ENCODE assay signal across 8 mouse cellular contexts in genomic region chr2:28446515-28447314, GRCm38 (mm10). TPM values are rescaled to one million over a fixed set of nuclear protein-coding genes. Genes with fewer than 3 reads are reported as not detected.
DNase-seq lines count a peak whose midpoint lies in the region; ATAC-seq and TF ChIP-seq lines count a peak whose summit lies in the region.

TSS of gene Ppp1r26 (plus strand) at chr2:28446800.

- ATAC-seq in heart, embryonic 14.5 days (ENCODE audit: insufficient number of reproducible peaks, insufficient read depth, low FRiP score, low read depth): peak; percentile 48
- ATAC-seq in liver, embryonic 16.5 days (ENCODE audit: low read depth): no peak

- peak; percentile 26 for DNase-seq in thymus, adult 2 months
- no peak for DNase-seq in thymus, postnatal 10 days (ENCODE audit: low spot score in 2 of 2)
- peak; percentile 35 for DNase-seq in embryo, embryonic 10 days (ENCODE audit: low spot score)
- DNase-seq in kidney, postnatal 10 days: peak; percentile 64
- DNase-seq in retina, adult 2 months (ENCODE audit: low read depth, low spot score): peak; percentile 22
- DNase-seq in spleen, postnatal 10 days (ENCODE audit: low spot score in 2 of 2): no peak

- peaks cover 6% of the 10 kb centered on the region for H3K4me1 ChIP-seq in thymus, adult 2 months (replicated peaks; ENCODE audit: control insufficient read depth, insufficient read depth, low read length)
- H3K4me1 ChIP-seq in heart, embryonic 14.5 days (ENCODE audit: control insufficient read depth in 2 of 2, insufficient read depth in 2 of 2, low read length in 2 of 2): peaks cover 4% of the 10 kb centered on the region in 2 experiments; a peak in 2 of 4 replicates
- no peaks in the 10 kb centered on the region for H3K4me1 ChIP-seq in liver, embryonic 16.5 days (ENCODE audit: control insufficient read depth, low read depth, low read length)

- 1% methylated on average over 97 of the region's 118 CpGs for WGBS in thymus, adult 2 months
- under 1% methylated on average over 73 of the region's 118 CpGs for WGBS in heart, embryonic 14.5 days
- under 1% methylated on average over 77 of the region's 118 CpGs for WGBS in liver, embryonic 16.5 days (ENCODE audit: insufficient replicate concordance)

- H3K4me2 ChIP-seq in heart, embryonic 14.5 days (ENCODE audit: low read length): peak within 1 kb of the TSS; percentile 97
- peak within 1 kb of the TSS; percentile 78 for H3K4me2 ChIP-seq in liver, embryonic 16.5 days (ENCODE audit: low read depth, low read length)

- peak within 1 kb of the TSS; percentile 52 for H3K4me3 ChIP-seq in thymus, adult 2 months (ENCODE audit: control insufficient read depth, insufficient read depth, low read length)
- H3K4me3 ChIP-seq in heart, embryonic 14.5 days (ENCODE audit: control insufficient read depth in 1 of 2, insufficient read depth in 1 of 2, low read depth in 1 of 2, low read length in 2 of 2): peak within 1 kb of the TSS; percentile 74 to 75
- H3K4me3 ChIP-seq in liver, embryonic 16.5 days (ENCODE audit: low read depth, low read length): peak within 1 kb of the TSS; percentile 50

- H3K9me3 ChIP-seq in heart, embryonic 14.5 days (ENCODE audit: control insufficient read depth, low read length): no peaks in the 10 kb centered on the region
- H3K9me3 ChIP-seq in liver, embryonic 16.5 days (replicated peaks; ENCODE audit: control insufficient read depth, low read length): no peaks in the 10 kb centered on the region

- peak within 1 kb of the TSS; percentile 85 for H3K9ac ChIP-seq in heart, embryonic 14.5 days (ENCODE audit: low read length)
- peak within 1 kb of the TSS; percentile 31; the same call in 1 of the 2 replicates for H3K9ac ChIP-seq in liver, embryonic 16.5 days (ENCODE audit: low read depth, low read length)

- TF ChIP-seq POLR2A in thymus, adult 2 months (IDR thresholded peaks at IDR 0.05; ENCODE audit: control insufficient read depth, extremely low read depth, insufficient read depth, low read length, poor library complexity): no peak

- H3K27me3 ChIP-seq in thymus, adult 2 months (ENCODE audit: control insufficient read depth, insufficient read depth, low read length): no peaks in the 10 kb centered on the region; the same call in 1 of the 2 replicates
- H3K27me3 ChIP-seq in heart, embryonic 14.5 days (ENCODE audit: control insufficient read depth, insufficient read depth, low read length): peaks cover 7% of the 10 kb centered on the region; the same call in 1 of the 2 replicates
- peaks cover 29% of the 10 kb centered on the region for H3K27me3 ChIP-seq in liver, embryonic 16.5 days (ENCODE audit: control insufficient read depth, insufficient read depth, low read depth, low read length)

- H3K27ac ChIP-seq in thymus, adult 2 months (ENCODE audit: control insufficient read depth, insufficient read depth, low read length): no peak within 1 kb of the TSS
- peak within 1 kb of the TSS; percentile 5 to 62; a peak in 3 of 4 replicates for H3K27ac ChIP-seq in heart, embryonic 14.5 days (replicated peaks in 1 of 2; ENCODE audit: control insufficient read depth in 1 of 2, insufficient read depth in 1 of 2, low read depth in 2 of 2, low read length in 2 of 2)
- H3K27ac ChIP-seq in liver, embryonic 16.5 days (ENCODE audit: low read length): no peak within 1 kb of the TSS

- TF ChIP-seq CTCF in thymus, adult 2 months (IDR thresholded peaks at IDR 0.05; ENCODE audit: borderline replicate concordance, control insufficient read depth, extremely low read depth, insufficient read depth, low read length, poor library complexity): no peak

- H3K36me3 ChIP-seq in thymus, adult 2 months (ENCODE audit: control insufficient read depth, insufficient read depth, low read length): no peaks in the 10 kb centered on the region
- H3K36me3 ChIP-seq in heart, embryonic 14.5 days (ENCODE audit: control insufficient read depth, insufficient read depth, low read length): peaks cover 14% of the 10 kb centered on the region
- H3K36me3 ChIP-seq in liver, embryonic 16.5 days (ENCODE audit: control insufficient read depth, insufficient read depth): no peaks in the 10 kb centered on the region

RNA-seq across cellular contexts. Expression of gene Ppp1r26, which starts in this region (rescaled TPM):
- 1.2 and 1.3 TPM in 2 replicates for polyA plus RNA-seq in thymus, adult 2 months (2012; rRNA removed)
- polyA plus RNA-seq in heart, embryonic 14.5 days (2014; fragmentation: Nextera tagmentation; extraction: Ambion mirVana): 2.8 and 3.6 TPM in 2 replicates
- polyA plus RNA-seq in liver, embryonic 16.5 days (2015; fragmentation: Nextera tagmentation; extraction: Ambion mirVana): 0.06 and 0.14 TPM in 2 replicates

Comparison
In these comparisons a context has a peak if more than half of its experiments do, and no peak if none do; other contexts are left out.
1. DNase-seq: peak in thymus, adult 2 months (single experiment), embryo, embryonic 10 days (single experiment), kidney, postnatal 10 days (single experiment) and retina, adult 2 months (single experiment); none in thymus, postnatal 10 days (0 of 2) and spleen, postnatal 10 days (0 of 2).
2. H3K27ac ChIP-seq: peak in heart, embryonic 14.5 days (2 of 2); none in thymus, adult 2 months (single experiment) and liver, embryonic 16.5 days (single experiment).
3. Peak in every context shown above with its lines, with median percentiles within 50 percentile points of each other: H3K4me3 ChIP-seq.